Mouse (Mus musculus): ENCODE measurements around the gene Srcin1. TPM values are rescaled to one million over a fixed set of nuclear protein-coding genes. Genes with fewer than 3 reads are reported as not detected.

Gene Srcin1
- 45.1 and 70.2 TPM in 2 replicates for polyA plus RNA-seq (2012; rRNA removed)

DNA sequence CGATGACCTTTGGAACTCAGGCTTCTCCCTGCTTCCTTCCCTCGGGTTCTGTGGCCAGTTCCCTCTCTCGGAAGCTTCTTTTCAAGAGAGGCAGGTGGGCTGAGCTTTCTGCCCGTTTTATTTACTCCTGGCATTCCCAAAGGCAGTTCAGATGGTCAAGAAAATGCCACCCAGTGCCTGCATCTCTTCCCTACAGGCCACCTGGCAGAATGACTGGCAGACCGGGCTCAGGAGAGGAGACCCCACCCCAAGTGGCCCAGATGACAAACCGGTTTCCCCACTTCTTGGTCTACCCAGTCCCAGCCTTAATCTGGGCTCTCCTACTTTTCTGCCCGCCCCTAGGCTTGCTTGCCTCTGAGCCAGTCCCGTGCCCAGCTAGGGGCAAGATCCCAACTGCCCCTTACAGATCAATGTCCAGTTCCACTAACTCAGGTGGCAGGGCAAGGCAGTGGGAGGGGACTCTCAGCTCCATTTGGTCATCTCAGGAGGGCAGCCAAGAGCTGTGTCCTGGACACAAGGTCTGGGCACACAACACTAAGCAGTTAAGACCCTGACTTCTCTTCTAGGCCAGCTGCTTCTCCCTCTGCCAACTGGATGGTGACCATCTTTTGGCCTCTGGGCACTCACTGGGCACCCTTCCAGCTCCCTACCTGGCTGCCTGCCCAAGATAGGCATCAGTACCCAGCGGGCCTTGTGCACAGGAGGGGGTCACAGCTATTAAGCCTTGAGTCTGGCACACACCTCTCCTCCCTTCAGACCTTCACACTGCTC is at the start of gene Srcin1:
TSS of gene Srcin1 (minus strand) at position 51 of the 771 bp plus-strand sequence.
- TF ChIP-seq POLR2A (IDR thresholded peaks at IDR 0.05; ENCODE audit: borderline replicate concordance, extremely low read depth, insufficient read depth, insufficient read length, poor library complexity, severe bottlenecking): no peak
- TF ChIP-seq CTCF (IDR thresholded peaks at IDR 0.05; ENCODE audit: borderline replicate concordance, extremely low read depth, insufficient read depth, insufficient read length): no peak

DNA sequence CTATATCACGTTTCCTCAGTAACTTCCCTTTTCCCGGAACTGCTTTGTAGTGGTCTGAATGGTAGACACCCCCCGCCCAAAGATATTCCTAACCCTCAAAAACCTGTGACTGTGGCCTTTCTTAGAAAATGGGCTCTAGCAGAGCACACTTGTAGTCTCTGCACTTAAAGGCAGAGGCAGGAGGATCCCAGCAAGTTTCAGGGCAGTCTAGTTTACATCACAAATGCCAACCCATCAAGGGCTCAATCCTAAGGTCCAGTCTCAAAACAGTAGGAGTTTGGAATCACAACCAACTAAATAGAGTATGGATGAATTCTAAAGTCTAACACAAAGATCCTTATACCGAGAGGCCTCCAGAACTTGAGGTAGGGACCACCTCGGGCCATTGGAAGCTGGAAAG is 49.6 kb upstream of the Srcin1 start:
- DNase-seq (ENCODE audit: low read depth): no peak
- no peak for TF ChIP-seq POLR2A (IDR thresholded peaks at IDR 0.05; ENCODE audit: borderline replicate concordance, extremely low read depth, insufficient read depth, insufficient read length, poor library complexity, severe bottlenecking)
- TF ChIP-seq CTCF (IDR thresholded peaks at IDR 0.05; ENCODE audit: borderline replicate concordance, extremely low read depth, insufficient read depth, insufficient read length): no peak

More for the DNA sequence above, at the start of gene Srcin1:
- DNase-seq (ENCODE audit: low read depth): no peak

DNA sequence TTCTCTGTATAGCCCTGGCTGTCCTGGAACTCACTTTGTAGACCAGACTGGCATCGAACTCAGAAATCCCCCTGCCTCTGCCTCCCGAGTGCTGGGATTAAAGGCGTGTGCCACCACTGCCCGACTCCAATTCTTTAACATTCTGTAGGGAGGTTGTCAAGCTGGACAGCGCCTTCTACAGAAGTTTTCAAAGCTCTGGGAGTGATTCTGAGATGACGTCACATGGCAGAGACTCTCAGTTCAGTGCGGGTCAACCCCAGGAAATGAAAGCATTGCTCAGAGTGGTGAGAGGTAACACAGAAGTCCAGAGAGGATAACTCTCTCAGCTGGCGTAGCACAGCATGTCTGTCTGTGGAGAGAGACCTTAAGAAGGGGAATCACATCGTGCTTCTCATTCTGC is 47.2 kb upstream of the Srcin1 start:
- TF ChIP-seq CTCF (IDR thresholded peaks at IDR 0.05; ENCODE audit: borderline replicate concordance, extremely low read depth, insufficient read depth, insufficient read length) (no peak), POLR2A (IDR thresholded peaks at IDR 0.05; ENCODE audit: borderline replicate concordance, extremely low read depth, insufficient read depth, insufficient read length, poor library complexity, severe bottlenecking) (no peak)
- DNase-seq (ENCODE audit: low read depth): no peak

DNA sequence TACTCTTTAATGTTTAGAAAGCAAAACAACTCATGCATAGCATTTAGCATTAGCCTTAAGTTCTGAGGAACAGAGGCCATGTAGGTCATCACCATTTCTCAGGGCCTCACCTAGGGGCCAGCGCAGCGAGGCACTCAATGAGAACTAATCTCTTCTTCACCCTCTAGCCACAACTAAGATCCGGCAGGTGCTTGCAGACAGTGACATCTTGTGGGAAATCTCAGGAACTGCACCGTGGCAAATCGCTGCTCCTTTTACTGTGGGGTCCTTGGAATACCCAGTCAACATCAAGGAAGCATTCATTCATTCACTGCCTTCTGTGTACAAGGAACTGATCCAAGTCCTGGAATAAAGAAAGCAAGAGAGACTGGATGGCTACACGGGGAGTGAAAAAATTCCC is 46.5 kb upstream of the Srcin1 start:
- DNase-seq (ENCODE audit: low read depth): peak; percentile 91
- no peak for TF ChIP-seq POLR2A (IDR thresholded peaks at IDR 0.05; ENCODE audit: borderline replicate concordance, extremely low read depth, insufficient read depth, insufficient read length, poor library complexity, severe bottlenecking)
- TF ChIP-seq CTCF (IDR thresholded peaks at IDR 0.05; ENCODE audit: borderline replicate concordance, extremely low read depth, insufficient read depth, insufficient read length): peak; percentile 98

DNA sequence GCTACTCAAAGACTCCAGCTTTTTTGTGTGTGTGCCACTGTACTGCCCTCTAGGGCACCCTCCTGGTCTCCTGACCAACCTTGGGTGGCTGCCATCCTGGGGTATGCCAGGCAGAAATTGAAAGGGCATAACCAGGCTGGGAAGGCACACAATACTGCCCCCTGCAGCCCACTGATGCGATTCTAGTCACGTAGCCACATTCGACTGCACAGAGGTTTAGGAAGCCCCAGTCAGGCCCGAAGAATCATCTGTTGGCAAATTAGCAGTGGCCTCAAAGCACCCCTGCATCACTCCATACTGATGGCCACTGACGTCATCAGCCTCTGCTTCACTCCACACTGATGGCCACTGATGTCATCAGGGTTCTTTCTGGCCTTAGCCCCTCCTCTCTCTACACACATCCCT is 43.4 kb upstream of the Srcin1 start:
- peak; percentile 63; the same call in 1 of the 2 replicates for TF ChIP-seq CTCF (IDR thresholded peaks at IDR 0.05; ENCODE audit: borderline replicate concordance, extremely low read depth, insufficient read depth, insufficient read length)
- TF ChIP-seq POLR2A (IDR thresholded peaks at IDR 0.05; ENCODE audit: borderline replicate concordance, extremely low read depth, insufficient read depth, insufficient read length, poor library complexity, severe bottlenecking): no peak
- peak; percentile 84 for DNase-seq (ENCODE audit: low read depth)

DNA sequence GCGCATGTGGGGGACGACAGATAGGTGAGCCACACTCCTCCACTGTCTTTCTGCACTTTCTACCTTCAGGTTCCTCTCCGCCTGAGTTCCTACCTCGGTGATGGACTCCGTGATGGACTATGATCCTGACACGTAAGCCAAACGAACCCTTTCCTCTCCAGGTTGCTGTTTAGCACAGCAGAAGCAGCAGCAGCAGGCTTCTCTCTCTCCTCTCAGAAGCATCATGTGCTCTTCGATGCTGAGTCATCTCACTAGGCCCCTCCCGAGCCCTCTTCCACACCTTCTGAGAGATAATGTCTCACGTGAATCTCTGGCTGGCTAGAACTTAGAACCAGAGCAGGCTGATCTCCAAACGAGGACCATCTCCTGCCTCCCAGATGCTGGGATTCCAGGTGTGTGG is 42.4 kb upstream of the Srcin1 start:
- DNase-seq (ENCODE audit: low read depth): no peak
- TF ChIP-seq CTCF (IDR thresholded peaks at IDR 0.05; ENCODE audit: borderline replicate concordance, extremely low read depth, insufficient read depth, insufficient read length): no peak

DNA sequence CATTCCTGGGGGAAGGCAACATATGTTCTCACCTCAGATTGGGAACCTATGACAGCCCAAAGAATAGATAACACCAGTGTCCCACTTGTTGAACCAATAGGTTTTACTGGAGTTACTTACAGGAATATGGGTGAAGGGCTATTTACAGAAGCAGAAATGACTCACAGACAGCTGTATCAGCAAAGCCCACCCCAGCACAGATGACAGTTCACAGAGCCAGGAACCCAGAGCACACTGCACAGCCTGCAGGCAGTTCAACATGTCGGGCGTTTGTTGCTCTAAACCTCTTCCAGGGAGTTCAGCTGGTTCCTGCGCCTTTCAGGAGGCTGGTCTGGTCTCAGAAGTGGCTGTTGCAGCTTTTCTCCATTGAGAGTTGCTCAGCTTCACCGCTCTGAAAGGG is 39.3 kb upstream of the Srcin1 start:
- no peak for DNase-seq (ENCODE audit: low read depth)
- TF ChIP-seq POLR2A (IDR thresholded peaks at IDR 0.05; ENCODE audit: borderline replicate concordance, extremely low read depth, insufficient read depth, insufficient read length, poor library complexity, severe bottlenecking): no peak
- TF ChIP-seq CTCF (IDR thresholded peaks at IDR 0.05; ENCODE audit: borderline replicate concordance, extremely low read depth, insufficient read depth, insufficient read length): no peak

DNA sequence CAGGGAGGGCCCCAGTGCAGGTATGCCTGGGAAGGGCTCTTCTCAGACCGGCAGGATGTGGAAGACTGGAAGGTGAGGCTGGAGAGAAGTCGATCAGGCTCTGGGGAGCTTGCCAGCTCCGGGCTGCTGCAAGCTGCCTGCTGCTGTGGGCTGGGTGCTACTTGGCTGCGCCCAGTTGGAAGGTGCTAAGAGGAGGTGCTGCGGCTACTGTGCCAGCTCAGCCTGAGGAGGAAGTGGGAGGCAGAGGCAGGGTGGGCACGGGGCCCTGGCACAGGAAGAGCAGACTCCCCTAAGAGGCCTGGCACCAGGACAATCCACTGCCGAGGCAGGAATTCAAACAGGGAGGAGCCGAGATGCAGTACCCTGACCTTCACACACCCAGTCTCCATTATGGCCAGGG is 35.1 kb upstream of the Srcin1 start:
- DNase-seq (ENCODE audit: low read depth): peak; percentile 33
- TF ChIP-seq CTCF (IDR thresholded peaks at IDR 0.05; ENCODE audit: borderline replicate concordance, extremely low read depth, insufficient read depth, insufficient read length): no peak

DNA sequence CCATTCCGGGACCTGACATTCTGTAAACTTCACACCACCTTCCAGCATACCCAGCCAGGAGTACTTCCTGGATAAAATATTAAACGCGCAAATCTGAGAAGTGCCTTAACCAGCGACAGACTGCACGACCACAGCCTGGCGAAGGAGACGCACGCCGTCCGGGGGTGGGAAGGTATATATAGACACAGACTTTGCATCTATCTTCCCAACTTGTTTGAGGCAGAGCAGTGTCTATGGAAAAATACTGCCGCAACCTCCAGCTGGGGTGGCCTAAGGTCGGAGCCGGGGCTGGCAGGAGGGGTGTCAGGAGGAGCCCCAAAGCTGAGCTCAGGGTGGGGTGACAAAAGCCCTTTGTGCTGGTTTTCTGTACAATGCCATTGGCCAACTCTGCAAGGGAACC is 33.8 kb upstream of the Srcin1 start:
- no peak for DNase-seq (ENCODE audit: low read depth)
- TF ChIP-seq CTCF (IDR thresholded peaks at IDR 0.05; ENCODE audit: borderline replicate concordance, extremely low read depth, insufficient read depth, insufficient read length): no peak
- no peak for TF ChIP-seq POLR2A (IDR thresholded peaks at IDR 0.05; ENCODE audit: borderline replicate concordance, extremely low read depth, insufficient read depth, insufficient read length, poor library complexity, severe bottlenecking)

DNA sequence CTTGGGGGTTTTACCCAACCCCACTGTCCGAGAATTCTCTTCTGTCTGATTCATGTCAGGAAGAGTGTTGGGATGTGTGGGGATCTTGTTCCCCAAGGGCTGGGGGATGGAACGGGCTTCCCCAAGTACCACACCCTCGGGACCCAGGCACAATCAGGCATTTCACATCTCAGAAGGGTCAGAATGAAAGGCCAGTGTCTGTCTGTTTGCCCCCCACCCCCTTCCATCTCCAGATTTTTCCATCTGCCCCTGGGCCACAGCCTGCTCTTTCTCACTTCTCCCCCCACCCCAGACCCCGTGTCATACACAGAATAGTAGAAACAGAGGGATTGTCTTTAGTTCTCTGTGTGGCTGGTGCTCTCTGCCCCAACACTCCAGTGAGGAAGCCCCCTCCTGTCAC is 32.9 kb upstream of the Srcin1 start:
- TF ChIP-seq POLR2A (IDR thresholded peaks at IDR 0.05; ENCODE audit: borderline replicate concordance, extremely low read depth, insufficient read depth, insufficient read length, poor library complexity, severe bottlenecking): no peak
- TF ChIP-seq CTCF (IDR thresholded peaks at IDR 0.05; ENCODE audit: borderline replicate concordance, extremely low read depth, insufficient read depth, insufficient read length): no peak
- no peak for DNase-seq (ENCODE audit: low read depth)

DNA sequence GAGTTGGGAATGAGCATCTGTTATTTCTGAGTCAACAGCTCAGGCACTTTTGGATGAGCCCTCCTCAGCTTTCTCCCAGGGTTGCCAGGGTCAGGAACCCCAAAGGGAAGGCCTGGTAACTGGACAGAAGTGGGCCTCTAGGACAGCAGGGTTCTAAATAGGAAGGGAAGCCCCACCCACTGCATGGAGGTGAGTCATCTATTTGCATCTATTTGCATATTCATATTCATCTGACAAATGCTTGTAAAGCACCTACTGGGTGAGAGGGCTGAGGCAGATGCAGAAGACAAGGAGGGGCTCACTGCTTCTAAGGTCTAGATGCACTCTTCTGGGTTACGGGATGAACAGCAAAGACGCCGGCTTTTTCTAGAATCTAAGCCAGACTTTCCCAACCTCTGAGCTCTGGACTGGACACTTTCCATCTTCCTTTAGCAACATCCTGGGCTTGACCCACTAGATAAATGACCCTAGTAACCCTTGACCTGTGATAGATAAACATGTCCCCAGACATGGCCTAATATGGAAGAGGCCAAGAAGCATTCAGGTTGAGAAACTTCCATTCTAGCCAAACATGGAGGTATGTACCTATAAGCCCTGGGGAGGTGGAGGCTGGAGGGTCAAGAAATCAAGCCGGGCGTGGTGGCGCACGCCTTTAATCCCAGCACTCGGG is 31.2 kb upstream of the Srcin1 start:
- TF ChIP-seq POLR2A (IDR thresholded peaks at IDR 0.05; ENCODE audit: borderline replicate concordance, extremely low read depth, insufficient read depth, insufficient read length, poor library complexity, severe bottlenecking) (no peak), CTCF (IDR thresholded peaks at IDR 0.05; ENCODE audit: borderline replicate concordance, extremely low read depth, insufficient read depth, insufficient read length) (no peak)
- DNase-seq (ENCODE audit: low read depth): no peak

DNA sequence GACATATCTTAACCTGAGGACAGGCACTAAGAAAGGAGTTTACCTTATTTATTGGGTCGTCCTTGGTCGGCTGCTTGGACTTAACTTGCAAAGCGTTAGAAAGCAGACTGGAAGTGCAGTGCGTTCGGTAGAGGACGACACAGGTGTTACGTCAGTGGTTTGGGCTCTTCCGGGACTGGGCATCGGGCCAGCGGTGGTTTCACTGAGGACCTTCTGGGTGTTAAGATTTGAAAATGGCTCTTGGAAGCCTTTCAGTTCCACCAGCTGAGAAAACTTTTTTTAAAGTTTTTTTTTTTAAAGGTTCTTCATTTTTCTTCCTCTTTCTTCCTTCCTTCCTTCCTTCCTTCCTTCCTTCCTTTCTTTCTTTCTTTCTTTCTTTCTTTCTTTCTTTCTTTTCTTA is 27.9 kb upstream of the Srcin1 start:
- no peak for DNase-seq (ENCODE audit: low read depth)
- no peak for TF ChIP-seq CTCF (IDR thresholded peaks at IDR 0.05; ENCODE audit: borderline replicate concordance, extremely low read depth, insufficient read depth, insufficient read length)
- no peak for TF ChIP-seq POLR2A (IDR thresholded peaks at IDR 0.05; ENCODE audit: borderline replicate concordance, extremely low read depth, insufficient read depth, insufficient read length, poor library complexity, severe bottlenecking)
